Mouse (Mus musculus): ENCODE data around the gene Zmynd11. TPM values are rescaled to one million over a fixed set of nuclear protein-coding genes. Genes with fewer than 3 reads are reported as not detected.
A peak's percentile ranks its signal among the peaks of the same experiment; 100 is the strongest.

The Zmynd11 gene
- polyA plus RNA-seq, 1 experiment = 11.2 TPM

DNA sequence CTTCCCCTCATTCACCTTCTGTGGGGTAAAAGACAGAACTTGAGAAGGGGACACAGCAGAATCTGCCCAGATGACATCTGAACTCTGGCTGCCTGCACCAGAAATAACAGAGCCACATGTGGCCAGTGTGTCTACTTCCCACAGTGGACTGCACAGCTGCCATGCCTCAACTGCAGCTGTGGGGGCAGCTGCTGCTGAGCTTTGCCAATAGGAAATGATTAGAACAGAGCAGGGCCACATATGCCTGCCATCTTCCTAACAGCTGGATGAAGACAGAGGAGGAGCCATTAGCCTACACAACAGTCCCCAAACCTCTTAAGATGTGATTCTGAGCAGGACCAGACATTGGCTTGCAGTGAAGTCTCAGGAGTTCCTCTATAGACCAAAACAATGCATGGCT is 69.3 kb downstream of the Zmynd11 start:
- no peaks in the 10 kb centered on the region for H3K27me3 ChIP-seq (replicated peaks)
- H3K9me3 ChIP-seq = no peaks in the 10 kb centered on the region
- TF ChIP-seq GATA1 (IDR thresholded peaks at IDR 0.05; ENCODE audit: borderline replicate concordance, low read length) = no peak
- no peak for TF ChIP-seq FLI1 (IDR thresholded peaks at IDR 0.05; ENCODE audit: low read length)
- no peaks in the 10 kb centered on the region for H3K4me1 ChIP-seq
- H3K36me3 ChIP-seq (replicated peaks; ENCODE audit: low read length) = peaks cover 82% of the 10 kb centered on the region
- H3K4me3 ChIP-seq (replicated peaks) = no peak overlapping the region

DNA sequence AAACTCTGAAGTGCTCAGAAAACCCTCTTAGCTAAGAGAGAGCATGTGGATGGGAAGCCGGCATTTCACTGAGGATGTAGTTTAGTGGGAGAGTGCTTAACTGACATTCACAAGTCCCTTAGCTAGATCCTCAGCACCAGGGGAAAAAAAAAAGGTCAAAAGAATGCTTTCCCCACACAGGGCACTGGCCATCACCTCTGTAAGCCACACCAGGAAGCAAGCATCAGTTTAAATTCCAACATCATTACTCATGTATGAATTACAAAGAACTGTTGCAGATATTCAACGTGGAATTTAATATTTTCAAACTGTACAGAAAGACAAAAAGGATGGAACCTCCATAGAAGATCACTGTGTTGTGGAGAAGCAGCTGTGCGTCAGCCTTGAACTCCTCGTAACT is 69.7 kb downstream of the Zmynd11 start:
- TF ChIP-seq GATA1 (IDR thresholded peaks at IDR 0.05; ENCODE audit: borderline replicate concordance, low read length) (no peak), FLI1 (IDR thresholded peaks at IDR 0.05; ENCODE audit: low read length) (no peak)
- Histone ChIP-seq H3K27me3 (replicated peaks) (no peaks in the 10 kb centered on the region), H3K4me3 (replicated peaks) (no peak overlapping the region), H3K9me3 (no peaks in the 10 kb centered on the region), H3K36me3 (replicated peaks; ENCODE audit: low read length) (peaks cover 82% of the 10 kb centered on the region), H3K4me1 (no peaks in the 10 kb centered on the region)

DNA sequence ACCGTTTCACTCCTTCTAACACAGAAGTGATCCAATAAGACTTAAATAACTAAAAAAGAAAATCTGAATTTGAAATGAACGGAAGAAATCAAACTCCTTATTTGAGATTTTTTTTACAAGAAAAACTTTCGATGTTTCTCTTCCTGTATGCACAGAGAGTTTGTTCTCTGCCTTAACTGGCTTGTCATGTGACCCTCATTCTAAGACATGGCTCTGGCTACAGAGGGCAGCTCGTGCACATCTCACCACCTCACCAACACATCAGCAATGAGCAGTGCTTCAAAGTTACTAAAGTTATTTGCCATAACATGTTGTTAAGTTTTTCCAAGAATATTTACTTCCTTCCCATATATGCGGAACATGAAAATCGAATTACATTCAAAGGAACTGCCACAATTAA is 70.5 kb downstream of the Zmynd11 start:
- TF ChIP-seq GATA1 (IDR thresholded peaks at IDR 0.05; ENCODE audit: borderline replicate concordance, low read length) (no peak), FLI1 (IDR thresholded peaks at IDR 0.05; ENCODE audit: low read length) (no peak)
- Histone ChIP-seq H3K27me3 (replicated peaks) (no peaks in the 10 kb centered on the region), H3K36me3 (replicated peaks; ENCODE audit: low read length) (peaks cover 86% of the 10 kb centered on the region), H3K9me3 (no peaks in the 10 kb centered on the region), H3K4me1 (no peaks in the 10 kb centered on the region), H3K4me3 (replicated peaks) (no peak overlapping the region)

DNA sequence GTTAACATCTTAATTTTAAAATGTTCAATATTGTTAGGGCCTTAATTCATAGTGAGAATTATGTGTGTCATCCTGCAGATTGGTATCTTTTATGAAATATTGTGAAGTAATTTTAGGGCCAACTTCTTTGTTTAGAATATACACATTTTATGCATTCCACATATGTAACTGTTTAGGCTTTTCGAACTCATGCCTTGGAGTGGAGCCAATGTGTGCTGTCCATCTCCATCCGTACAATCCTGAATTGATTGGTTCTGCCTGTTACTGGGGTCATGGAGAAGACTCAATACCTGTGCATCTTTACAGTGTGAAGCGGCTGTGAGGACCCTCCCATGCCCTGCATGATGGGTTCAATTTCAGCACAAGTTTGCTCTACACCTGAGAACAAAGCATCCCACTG is 72.3 kb downstream of the Zmynd11 start:
- H3K4me3 ChIP-seq (replicated peaks) = no peak overlapping the region
- 0 out of 2 replicates have a peak, but pooled peaks cover 3% of the 10 kb centered on the region for H3K4me1 ChIP-seq
- H3K36me3 ChIP-seq (replicated peaks; ENCODE audit: low read length) = peaks cover 99% of the 10 kb centered on the region
- H3K9me3 ChIP-seq = no peaks in the 10 kb centered on the region
- TF ChIP-seq GATA1 (IDR thresholded peaks at IDR 0.05; ENCODE audit: borderline replicate concordance, low read length) = no peak
- no peaks in the 10 kb centered on the region for H3K27me3 ChIP-seq (replicated peaks)

DNA sequence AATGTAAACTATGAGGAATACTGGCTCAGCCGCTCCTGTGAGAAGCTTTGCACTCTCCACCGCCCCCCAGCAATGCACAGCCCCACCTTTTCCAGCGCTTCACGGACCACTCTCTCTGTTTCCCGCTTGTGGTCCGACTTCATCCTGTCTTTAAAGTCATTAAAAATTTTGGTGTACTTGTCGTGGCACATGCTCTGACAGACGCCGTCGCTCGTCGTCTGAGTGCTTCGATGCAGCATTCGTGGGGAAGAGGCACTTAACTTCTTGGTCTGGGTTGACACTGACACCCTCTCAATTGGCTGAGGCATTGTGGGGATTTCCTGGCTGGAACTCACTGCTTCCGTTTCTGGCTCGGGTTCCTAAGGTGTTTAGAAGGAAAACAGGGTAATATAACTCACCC is 75.8 kb downstream of the Zmynd11 start:
- Histone ChIP-seq H3K36me3 (replicated peaks; ENCODE audit: low read length) (peaks cover 98% of the 10 kb centered on the region), H3K27me3 (replicated peaks) (no peaks in the 10 kb centered on the region), H3K4me1 (0 out of 2 replicates have a peak, but pooled peaks cover 3% of the 10 kb centered on the region), H3K4me3 (replicated peaks) (no peak overlapping the region), H3K9me3 (no peaks in the 10 kb centered on the region)
- no peak for TF ChIP-seq FLI1 (IDR thresholded peaks at IDR 0.05; ENCODE audit: low read length)
- no peak for TF ChIP-seq GATA1 (IDR thresholded peaks at IDR 0.05; ENCODE audit: borderline replicate concordance, low read length)

DNA sequence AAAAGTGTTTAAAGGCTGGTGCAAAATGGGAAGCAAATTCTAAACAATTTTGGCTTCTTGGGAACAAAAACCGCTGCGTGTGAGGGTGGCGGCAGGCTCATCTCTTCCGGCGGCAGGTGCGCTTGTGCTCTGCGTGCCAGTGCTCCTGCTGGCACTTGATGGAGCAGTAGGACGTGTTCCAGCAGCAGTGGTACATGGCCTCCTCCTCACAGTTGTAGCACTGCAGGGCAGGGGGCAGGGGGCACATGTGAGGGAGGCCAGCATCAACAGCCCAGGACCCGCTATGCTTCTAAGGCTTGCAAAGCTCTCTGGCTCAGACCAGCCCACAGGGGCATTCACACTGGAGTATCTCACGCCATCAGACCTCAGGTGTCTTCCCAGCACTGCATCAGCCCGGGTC is 78.4 kb downstream of the Zmynd11 start:
- Histone ChIP-seq H3K4me3 (replicated peaks) (peak overlapping the region; percentile 38), H3K36me3 (replicated peaks; ENCODE audit: low read length) (peaks cover 96% of the 10 kb centered on the region), H3K4me1 (0 out of 2 replicates have a peak, but pooled peaks cover 3% of the 10 kb centered on the region)

DNA sequence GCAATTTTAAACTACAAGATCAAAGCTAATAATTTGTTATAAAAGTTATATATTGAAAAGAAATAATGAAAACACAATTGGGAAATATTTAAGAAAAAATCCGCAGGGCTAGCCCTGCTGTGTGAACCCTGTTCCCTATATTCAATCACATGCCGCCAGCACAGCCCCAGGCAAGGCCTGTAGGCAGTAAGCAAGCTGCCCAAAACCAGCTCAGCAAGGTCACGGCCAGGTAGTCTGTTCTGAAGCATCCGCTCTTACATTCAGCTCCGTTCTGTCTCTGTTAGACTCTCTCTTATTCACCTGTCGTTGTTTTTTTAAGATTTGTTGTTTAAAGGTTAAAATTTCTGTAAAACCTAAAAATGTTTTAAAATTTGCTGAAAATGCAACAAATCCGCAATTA is 78.9 kb downstream of the Zmynd11 start:
- 0 out of 2 replicates have a peak, but pooled peaks cover 3% of the 10 kb centered on the region for H3K4me1 ChIP-seq
- H3K27me3 ChIP-seq (replicated peaks) = no peaks in the 10 kb centered on the region
- H3K9me3 ChIP-seq = no peaks in the 10 kb centered on the region
- H3K36me3 ChIP-seq (replicated peaks; ENCODE audit: low read length) = peaks cover 95% of the 10 kb centered on the region
- TF ChIP-seq FLI1 (IDR thresholded peaks at IDR 0.05; ENCODE audit: low read length) (no peak), GATA1 (IDR thresholded peaks at IDR 0.05; ENCODE audit: borderline replicate concordance, low read length) (no peak)
- no peak overlapping the region for H3K4me3 ChIP-seq (replicated peaks)

More for the DNA sequence above, 78.4 kb downstream of the Zmynd11 start:
- TF ChIP-seq GATA1 (IDR thresholded peaks at IDR 0.05; ENCODE audit: borderline replicate concordance, low read length) (no peak), FLI1 (IDR thresholded peaks at IDR 0.05; ENCODE audit: low read length) (no peak)
- H3K27me3 ChIP-seq (replicated peaks) = no peaks in the 10 kb centered on the region
- H3K9me3 ChIP-seq = no peaks in the 10 kb centered on the region

DNA sequence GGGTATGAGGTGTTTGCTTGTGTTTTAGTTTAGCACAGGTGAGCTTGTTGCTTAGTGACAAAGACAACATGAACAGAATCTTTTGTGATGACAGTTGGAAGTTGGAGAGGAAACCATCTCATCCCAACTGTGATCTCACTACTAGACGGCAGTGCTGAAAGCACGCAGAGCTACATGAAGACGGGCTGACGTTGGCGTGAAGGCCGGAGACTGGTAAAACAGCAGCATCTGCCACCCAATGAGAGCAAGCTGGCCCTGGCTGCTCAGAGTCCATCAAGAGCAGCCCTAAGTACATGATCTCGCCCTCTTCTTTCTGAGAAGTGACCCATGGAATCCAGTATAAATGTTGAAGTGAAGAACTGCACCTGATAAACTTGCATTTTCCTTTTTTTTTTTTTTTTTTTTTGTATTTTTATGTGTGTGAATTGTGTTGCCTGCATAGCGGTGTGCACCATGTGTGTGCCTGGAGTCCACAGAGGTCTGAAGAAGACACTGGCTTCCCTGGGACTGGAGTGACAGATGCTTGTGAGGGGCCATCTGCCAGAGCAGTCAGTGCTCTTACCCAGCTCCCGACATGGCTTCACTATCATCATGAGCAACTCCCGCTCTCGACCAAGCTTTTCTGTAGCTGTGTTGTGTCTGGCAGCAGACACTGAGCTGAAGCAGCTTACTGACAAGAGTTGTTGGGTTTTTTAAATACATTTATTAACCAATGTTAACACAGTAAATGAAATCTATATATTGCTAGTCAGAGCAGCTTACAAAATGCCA is 80.8 kb downstream of the Zmynd11 start:
- Histone ChIP-seq H3K9me3 (no peaks in the 10 kb centered on the region), H3K27me3 (replicated peaks) (no peaks in the 10 kb centered on the region), H3K36me3 (replicated peaks; ENCODE audit: low read length) (peaks cover 76% of the 10 kb centered on the region), H3K4me1 (0 out of 2 replicates have a peak, but pooled peaks cover 3% of the 10 kb centered on the region), H3K4me3 (replicated peaks) (no peak overlapping the region)
- TF ChIP-seq GATA1 (IDR thresholded peaks at IDR 0.05; ENCODE audit: borderline replicate concordance, low read length) (no peak), FLI1 (IDR thresholded peaks at IDR 0.05; ENCODE audit: low read length) (no peak)

DNA sequence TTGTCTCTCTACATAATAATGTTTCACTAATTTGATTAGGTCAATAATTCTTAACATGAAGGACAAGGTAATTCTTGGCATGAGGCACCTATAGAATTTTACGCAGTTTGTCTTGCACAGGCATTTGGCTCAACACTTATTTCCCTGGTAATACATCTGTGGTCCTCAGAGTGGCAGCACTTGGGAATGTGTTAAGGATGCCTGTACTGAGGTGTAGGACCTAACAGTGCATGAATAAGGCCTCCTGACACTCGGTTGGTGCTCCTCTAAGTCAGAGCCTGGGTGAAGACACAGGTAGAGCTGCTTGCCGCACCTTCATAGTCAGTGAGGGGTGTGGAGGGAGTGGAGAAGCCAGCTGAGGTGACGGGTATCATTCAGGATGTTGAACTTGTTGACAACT is 81.8 kb downstream of the Zmynd11 start:
- H3K36me3 ChIP-seq (replicated peaks; ENCODE audit: low read length) = peaks cover 65% of the 10 kb centered on the region
- H3K9me3 ChIP-seq = no peaks in the 10 kb centered on the region
- TF ChIP-seq FLI1 (IDR thresholded peaks at IDR 0.05; ENCODE audit: low read length) (no peak), GATA1 (IDR thresholded peaks at IDR 0.05; ENCODE audit: borderline replicate concordance, low read length) (no peak)
- H3K4me3 ChIP-seq (replicated peaks) = no peak overlapping the region
- H3K4me1 ChIP-seq = 0 out of 2 replicates have a peak, but pooled peaks cover 3% of the 10 kb centered on the region
- no peaks in the 10 kb centered on the region for H3K27me3 ChIP-seq (replicated peaks)

DNA sequence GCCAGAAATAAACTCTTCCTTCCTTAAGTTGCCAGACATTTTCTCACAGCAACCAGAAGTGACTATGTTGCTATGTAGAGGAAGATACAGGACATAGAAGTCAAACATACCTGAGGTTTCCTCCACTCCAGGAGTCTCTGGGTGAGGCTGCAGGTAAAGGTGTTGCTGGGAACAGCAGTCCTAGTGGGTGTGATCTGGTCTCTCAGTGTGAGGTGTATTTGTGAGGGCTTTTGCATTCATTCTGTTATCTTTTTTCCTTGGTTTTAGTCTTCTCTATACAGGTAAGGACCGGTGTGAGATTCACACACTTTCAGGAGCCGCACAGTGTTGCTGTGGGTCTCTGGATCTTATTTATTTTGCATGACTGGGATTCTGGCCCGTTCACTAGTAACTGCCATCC is 83.6 kb downstream of the Zmynd11 start:
- Histone ChIP-seq H3K4me1 (no peaks in the 10 kb centered on the region), H3K9me3 (peaks cover 4% of the 10 kb centered on the region; the same call in 1 of the 2 replicates), H3K36me3 (replicated peaks; ENCODE audit: low read length) (peaks cover 47% of the 10 kb centered on the region), H3K4me3 (replicated peaks) (no peak overlapping the region), H3K27me3 (replicated peaks) (no peaks in the 10 kb centered on the region)
- no peak for TF ChIP-seq FLI1 (IDR thresholded peaks at IDR 0.05; ENCODE audit: low read length)
- no peak for TF ChIP-seq GATA1 (IDR thresholded peaks at IDR 0.05; ENCODE audit: borderline replicate concordance, low read length)

Measured in megakaryocyte, embryonic 14.5 days (primary cell).